Mouse (Mus musculus): ENCODE results near the gene Spns1.
"Not testable (repeated sequence)": the region's sequence is repeated elsewhere in the genome, so short reads cannot be mapped to it uniquely, and the experiment has no call there.

The Spns1 gene

DNA sequence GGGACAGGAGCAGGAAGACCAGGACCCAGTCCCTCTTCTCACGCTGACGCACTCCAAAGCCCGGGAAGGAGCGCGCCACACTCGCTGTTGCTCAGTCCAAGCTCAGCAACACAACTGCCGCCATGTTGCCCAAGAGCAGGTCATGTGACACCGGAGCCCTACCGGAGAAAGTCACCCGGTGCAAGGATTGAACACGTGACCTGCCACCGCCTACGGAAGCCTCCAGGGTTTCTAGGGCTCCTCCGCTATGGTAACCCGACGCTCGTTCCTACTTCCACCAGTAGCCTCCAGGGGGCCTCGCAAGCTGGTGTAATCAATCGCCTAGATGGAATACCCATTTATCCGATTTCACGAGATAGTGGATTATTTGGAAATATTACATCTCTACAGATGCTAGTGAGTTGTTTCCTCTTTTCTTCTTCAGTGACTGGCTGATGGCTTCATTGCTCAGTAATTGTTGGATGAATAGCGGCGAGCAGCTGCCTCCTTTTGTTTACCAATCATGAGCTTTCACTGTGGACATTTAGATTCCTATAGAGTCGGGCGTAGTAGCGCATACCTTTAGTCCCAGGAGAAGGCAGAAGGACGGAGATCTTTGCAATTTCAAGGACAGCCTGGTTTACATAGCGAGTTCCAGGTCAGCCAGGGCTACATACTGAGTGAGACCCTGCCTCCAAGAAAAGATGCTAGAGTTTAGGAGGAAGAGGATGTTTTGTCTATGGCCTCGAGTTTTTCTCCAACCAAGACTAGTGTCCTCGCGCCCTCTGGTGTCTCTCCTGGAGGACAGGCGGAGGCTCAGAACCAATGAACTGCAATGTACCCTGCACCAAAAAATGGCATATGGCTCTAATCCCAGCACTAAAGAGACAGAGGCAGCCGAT lies at the start of gene Spns1:
Spns1 (minus strand) TSS at position 173 of the 881 bp plus-strand sequence.
- peak; percentile 95 for DNase-seq

DNA sequence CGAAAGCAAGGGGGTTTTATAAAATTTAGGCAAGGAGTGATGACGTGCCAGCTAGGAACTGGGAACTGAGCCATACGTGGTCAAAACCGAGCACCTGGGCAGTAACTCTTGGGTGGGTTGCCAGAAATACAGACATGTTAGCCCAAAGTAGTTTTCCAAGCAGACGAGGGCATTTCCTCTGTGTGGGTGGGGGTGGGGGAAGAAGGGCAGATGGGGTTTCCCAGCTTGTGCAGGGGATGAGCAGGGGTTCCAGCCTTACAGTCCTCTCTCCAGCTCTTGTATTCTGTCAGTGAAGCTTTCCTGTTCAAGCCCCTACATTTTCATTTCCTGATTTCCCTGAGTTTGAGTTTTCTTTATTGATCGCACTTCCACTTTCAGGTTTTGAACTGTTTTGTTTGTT lies 46.9 kb upstream of the Spns1 start:
- no peak for DNase-seq

GRCm38 (mm10) chr7:126421756-126422155 lies 44.5 kb upstream of the Spns1 start:
- DNase-seq, result no peak

- DNase-seq, result no peak
These were observed 41.2 kb upstream of the Spns1 start for GRCm38 (mm10) chr7:126418496-126418895.

GRCm38 (mm10) chr7:126417606-126418005 lies 40.4 kb upstream of the Spns1 start:
- no peak for DNase-seq

- DNase-seq, result no peak
These were observed 39.8 kb upstream of the Spns1 start for GRCm38 (mm10) chr7:126417045-126417444.

DNA sequence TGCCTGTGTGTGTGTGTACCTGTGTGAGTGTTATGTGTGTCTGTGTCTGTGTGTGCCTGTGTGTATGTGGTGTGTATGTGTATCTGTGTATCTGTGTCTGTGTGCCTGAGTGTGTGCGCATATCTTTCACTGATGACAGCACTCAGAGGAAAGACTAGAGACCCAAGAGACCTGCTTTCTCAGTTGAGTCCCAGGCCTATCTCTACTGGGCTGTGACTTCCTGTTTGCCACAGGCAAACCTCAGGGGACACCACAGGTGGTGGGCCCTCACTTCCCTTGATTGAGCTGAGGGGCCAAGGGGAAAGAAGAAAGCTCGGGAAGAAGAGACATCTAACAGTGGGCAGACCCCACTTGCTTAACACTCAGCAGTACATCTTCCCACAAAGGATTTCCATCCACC lies 39.4 kb upstream of the Spns1 start:
- DNase-seq, result peak; percentile 51

- no peak for DNase-seq
These were observed 37.5 kb upstream of the Spns1 start, which contains the start of gene Cd19 for GRCm38 (mm10) chr7:126414725-126415124. Gene Cd19 (minus strand): TSS chr7:126414889.

- no peak for DNase-seq
These were observed 33.8 kb upstream of the Spns1 start for GRCm38 (mm10) chr7:126411061-126411460.

DNA sequence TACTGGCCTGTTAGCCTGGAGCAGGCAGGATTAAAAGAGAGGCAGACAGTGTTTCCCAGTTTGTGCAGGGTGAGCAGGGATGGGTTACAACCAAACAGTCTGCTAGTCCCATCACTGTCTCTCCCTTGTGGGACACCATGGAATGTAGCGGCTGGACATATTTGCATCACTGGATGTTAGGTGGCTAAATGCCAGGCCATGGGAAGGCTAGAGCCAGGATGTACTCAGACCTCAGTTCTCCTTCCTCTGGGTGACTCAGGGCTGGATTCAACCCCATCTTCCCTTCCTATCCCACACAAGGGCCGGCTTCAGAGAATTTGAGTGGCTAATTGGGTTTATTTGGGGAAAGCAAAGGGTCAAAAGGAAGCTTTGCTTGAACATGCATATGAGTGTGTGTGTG lies 31.4 kb upstream of the Spns1 start:
- no peak for DNase-seq

GRCm38 (mm10) chr7:126402518-126402917 lies 25.3 kb upstream of the Spns1 start:
- not testable (repeated sequence) for DNase-seq

- peak; percentile 98 for DNase-seq
These were observed 22.3 kb upstream of the Spns1 start for GRCm38 (mm10) chr7:126399548-126399947.

- DNase-seq, result no peak
These were observed 20.6 kb upstream of the Spns1 start for GRCm38 (mm10) chr7:126397822-126398221.

DNA sequence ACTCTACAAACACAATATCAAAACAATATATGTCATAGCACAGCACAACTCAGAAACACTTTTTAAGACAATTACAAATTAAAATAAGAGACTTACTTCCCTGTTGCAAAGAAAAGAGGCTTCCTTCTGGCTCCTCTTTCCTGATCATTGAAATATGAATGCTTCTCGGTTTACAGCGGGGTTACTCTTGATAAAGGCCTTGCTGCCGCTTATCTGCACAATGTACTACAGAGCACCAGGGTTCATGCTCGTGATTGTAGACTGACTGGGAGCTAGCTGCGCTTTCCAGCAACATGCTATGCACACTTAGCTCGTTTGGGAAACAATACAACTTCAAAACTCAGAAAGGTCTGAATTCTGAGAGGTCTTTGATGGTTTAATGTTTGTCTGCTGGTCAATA lies 20.0 kb upstream of the Spns1 start:
- DNase-seq, result no peak

GRCm38 (mm10) chr7:126396298-126397119 lies 19.3 kb upstream of the Spns1 start, which contains the start of gene Nfatc2ip:
Gene Nfatc2ip (minus strand): TSS chr7:126396737.
- DNase-seq, result peak; percentile 90

GRCm38 (mm10) chr7:126392086-126392884 lies 15.0 kb upstream of the Spns1 start:
- DNase-seq, result not testable (repeated sequence)

DNA sequence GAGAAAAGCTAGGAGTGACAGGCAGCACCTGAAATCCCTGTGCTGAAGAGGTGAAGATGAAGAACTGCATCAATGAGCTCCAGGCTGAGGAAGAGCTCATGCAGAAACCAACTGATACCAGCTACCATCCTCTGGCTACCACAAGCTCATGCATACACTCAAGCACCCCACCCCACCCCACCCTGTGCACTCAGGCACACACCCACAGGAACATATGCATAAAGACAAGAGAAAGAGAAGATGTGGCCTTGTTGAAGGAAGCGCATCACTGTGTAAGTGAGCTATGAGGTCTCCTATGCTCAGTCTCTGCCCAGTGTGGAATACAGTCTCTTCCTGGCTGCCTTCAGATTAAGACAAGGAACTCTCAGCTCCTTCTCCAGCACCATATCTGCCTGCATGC lies 10.9 kb upstream of the Spns1 start:
- no peak for DNase-seq

DNA sequence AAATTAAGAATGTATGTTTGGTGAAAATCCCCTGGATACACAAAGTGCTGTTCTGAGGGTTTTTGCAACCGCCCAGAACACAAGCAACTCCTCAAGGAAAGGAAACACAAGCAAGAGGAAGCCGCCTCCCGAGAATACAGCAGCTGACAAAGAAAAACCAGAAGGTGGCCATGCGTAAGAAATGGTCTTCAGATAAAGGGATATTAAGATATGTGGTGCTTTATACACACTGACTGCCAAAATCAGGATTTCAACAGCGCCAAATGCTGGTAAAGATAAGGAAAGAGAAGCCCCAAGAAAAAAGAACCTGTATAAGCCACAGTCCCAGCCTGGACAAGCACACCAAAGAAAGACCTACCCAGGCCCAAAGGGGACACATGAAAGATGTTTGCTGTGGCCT lies 6.3 kb upstream of the Spns1 start:
- DNase-seq, result no peak

GRCm38 (mm10) chr7:126376903-126377277 lies 360 bp downstream of the Spns1 start:
- peak; percentile 55 for DNase-seq

DNA sequence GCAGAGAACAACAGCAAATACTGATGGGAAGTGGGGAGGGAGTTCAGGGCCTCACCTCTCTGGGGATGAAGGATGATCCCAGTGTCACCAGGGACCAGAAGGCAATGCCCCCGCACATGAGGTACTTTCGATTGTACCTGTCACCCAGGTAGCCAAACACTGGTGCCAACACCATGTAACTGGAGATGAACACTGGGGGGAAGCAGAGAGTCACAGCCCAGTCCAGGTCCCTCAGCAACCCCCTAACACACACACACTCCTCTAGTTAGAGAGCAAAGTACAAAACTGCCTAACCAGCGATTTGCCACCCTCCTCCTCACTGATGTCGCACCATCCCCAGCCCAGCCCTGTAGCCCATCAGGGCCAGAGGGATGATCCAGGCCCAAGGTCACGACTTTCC lies 2.2 kb downstream of the Spns1 start:
- peak; percentile 48 for DNase-seq

DNA sequence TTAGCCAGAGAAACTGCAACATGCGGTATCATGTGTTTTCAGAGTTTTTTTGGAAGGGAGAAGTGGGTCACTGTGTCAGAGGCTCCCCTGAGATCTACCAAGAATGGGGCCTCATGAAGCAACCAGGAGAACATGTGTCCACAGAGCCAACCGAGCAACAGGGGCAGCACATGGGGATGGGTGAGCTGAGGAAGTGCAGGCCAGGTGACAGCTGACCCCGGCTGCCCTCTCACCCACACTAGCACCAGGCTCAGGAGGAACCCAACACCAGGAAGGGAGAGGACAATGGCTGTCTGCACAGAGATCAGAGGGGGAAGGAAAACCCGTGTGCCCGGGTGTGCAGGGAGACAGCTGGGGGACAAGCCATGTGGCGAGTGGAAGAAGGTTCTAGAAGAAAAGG lies 2.7 kb downstream of the Spns1 start:
- peak; percentile 32 for DNase-seq

DNA sequence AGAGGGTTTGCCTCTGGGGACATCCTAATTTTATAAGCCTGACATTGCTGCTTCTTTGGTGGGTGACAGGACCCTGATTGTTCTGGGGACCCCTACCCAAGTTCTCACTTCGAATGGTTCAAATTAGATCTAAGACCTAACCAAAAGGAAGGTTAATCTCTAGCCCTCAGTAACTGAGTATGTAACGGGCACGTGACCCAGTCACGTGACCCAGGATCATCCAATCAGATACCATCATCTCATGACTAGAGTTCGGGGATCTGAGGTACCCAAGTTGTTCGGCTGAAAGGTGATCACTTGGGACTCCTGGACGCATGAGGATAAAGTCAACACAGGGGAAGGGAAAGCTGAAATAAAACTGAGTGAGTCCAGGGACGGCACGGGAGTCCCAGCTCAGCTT lies 4.2 kb downstream of the Spns1 start:
- no peak for DNase-seq

GRCm38 (mm10) chr7:126369393-126369792 lies 7.9 kb downstream of the Spns1 start, which contains the start of gene Lat:
Gene Lat (minus strand): TSS chr7:126369570.
- DNase-seq, result peak; percentile 91
